ENCODE assay signal across 28 mouse cellular contexts in the genomic region with DNA sequence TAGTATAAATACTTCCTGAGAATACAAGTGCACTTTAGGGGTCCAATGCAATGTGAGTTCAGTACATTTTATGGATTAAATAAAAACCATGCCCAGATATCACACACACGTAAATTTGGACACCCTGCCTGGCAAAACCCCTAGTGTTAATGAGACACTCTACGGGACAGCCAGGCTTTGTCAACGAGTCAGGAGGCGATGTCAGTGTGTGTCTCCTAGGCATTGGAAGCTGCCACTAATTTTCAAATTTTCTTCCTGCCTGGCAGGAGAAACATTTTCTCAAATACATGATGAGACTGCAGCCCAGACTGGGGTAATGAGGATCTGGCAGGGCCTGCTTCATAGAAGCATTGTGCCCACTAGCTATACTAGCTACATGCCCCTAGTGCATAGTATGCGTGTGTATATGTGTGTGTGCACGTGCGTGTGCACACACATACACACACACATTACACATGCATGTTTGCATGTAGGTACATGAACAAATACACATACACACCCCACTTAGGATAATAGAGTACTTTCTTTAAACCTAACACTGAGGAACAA.
DNase-seq lines count a peak whose midpoint lies in the region; ATAC-seq lines count a peak whose summit lies in the region.
"Had no signal": no experiment of that assay in that cellular context is flagged by ENCODE, and none has a peak within 500 bp of the region (broad histone marks: within the 10 kb centered on the region; RNA-seq: fewer than 3 reads in every experiment).

No protein-coding gene starts in this region.

- no peak overlapping the region for H3K4me3 ChIP-seq in forebrain, embryonic 14.5 days (ENCODE audit: low read depth, low read length)
- H3K4me3 ChIP-seq in forebrain, embryonic 12.5 days (replicated peaks) = no peak overlapping the region
- H3K4me3 ChIP-seq in neural tube, embryonic 15.5 days (replicated peaks) = no peak overlapping the region
- H3K4me3 ChIP-seq in forebrain, embryonic 16.5 days (replicated peaks; ENCODE audit: low read length) = no peak overlapping the region
- no peak overlapping the region for H3K4me3 ChIP-seq in intestine, embryonic 16.5 days (ENCODE audit: low read length)
- H3K4me3 ChIP-seq: embryonic facial prominence, embryonic 10.5 days; embryonic facial prominence, embryonic 13.5 days; erythroblast, embryonic 14.5 days; gastrocnemius, adult 2 months; heart, embryonic 12.5 days; heart, embryonic 15.5 days; hindbrain, embryonic 10.5 days; hindbrain, embryonic 13.5 days; intestine, embryonic 15.5 days had no signal

- DNase-seq in forebrain, embryonic 14.5 days (ENCODE audit: low spot score) = peak; percentile 73
- DNase-seq in neural tube, embryonic 10.5 days (ENCODE audit: extremely low spot score, low spot score) = no peak
- DNase-seq: adrenal gland, adult 2 months; adrenal gland, postnatal 14 days; cerebellum, adult 18-20 months; cerebellum, adult 9-11 months; cerebellum, postnatal 36 days; embryo, embryonic 11 days; gastrocnemius, adult 2 months; gastrocnemius, postnatal 25 days; heart, adult 18-20 months; heart, postnatal 10 days; heart, postnatal 36 days; kidney, adult 18-20 months had no signal

- H3K27me3 ChIP-seq in forebrain, embryonic 14.5 days (replicated peaks; ENCODE audit: control insufficient read depth, insufficient read depth, low read length) = no peaks in the 10 kb centered on the region
- no peaks in the 10 kb centered on the region for H3K27me3 ChIP-seq in forebrain, embryonic 12.5 days
- H3K27me3 ChIP-seq in neural tube, embryonic 15.5 days (replicated peaks) = no peaks in the 10 kb centered on the region
- no peaks in the 10 kb centered on the region for H3K27me3 ChIP-seq in forebrain, embryonic 16.5 days (replicated peaks; ENCODE audit: control insufficient read depth, insufficient read depth, low read length)
- no peaks in the 10 kb centered on the region for H3K27me3 ChIP-seq in intestine, embryonic 16.5 days (replicated peaks; ENCODE audit: control insufficient read depth, insufficient read depth, low read length)
- H3K27me3 ChIP-seq: embryonic facial prominence, embryonic 13.5 days; heart, embryonic 12.5 days; heart, embryonic 15.5 days; hindbrain, embryonic 13.5 days; intestine, embryonic 15.5 days had no signal

- no peaks in the 10 kb centered on the region for H3K36me3 ChIP-seq in forebrain, embryonic 14.5 days (ENCODE audit: control insufficient read depth, insufficient read depth, low read length)
- no peaks in the 10 kb centered on the region for H3K36me3 ChIP-seq in forebrain, embryonic 12.5 days (replicated peaks)
- H3K36me3 ChIP-seq in neural tube, embryonic 15.5 days = no peaks in the 10 kb centered on the region
- H3K36me3 ChIP-seq in forebrain, embryonic 16.5 days (ENCODE audit: control insufficient read depth, insufficient read depth) = no peaks in the 10 kb centered on the region
- no peaks in the 10 kb centered on the region for H3K36me3 ChIP-seq in intestine, embryonic 16.5 days (ENCODE audit: control insufficient read depth, insufficient read depth, low read length)
- H3K36me3 ChIP-seq: embryonic facial prominence, embryonic 10.5 days; embryonic facial prominence, embryonic 13.5 days; heart, embryonic 12.5 days; heart, embryonic 15.5 days; hindbrain, embryonic 10.5 days; hindbrain, embryonic 13.5 days; intestine, embryonic 15.5 days had no signal

- WGBS in forebrain, embryonic 14.5 days = 67% methylated on average over 7 of the region's 7 CpGs
- 82% methylated on average over 7 of the region's 7 CpGs for WGBS in forebrain, embryonic 12.5 days
- 72% methylated on average over 7 of the region's 7 CpGs for WGBS in neural tube, embryonic 15.5 days
- WGBS in forebrain, embryonic 16.5 days = 49% methylated on average over 7 of the region's 7 CpGs
- WGBS in intestine, embryonic 16.5 days = 91% methylated on average over 7 of the region's 7 CpGs

- H3K9me3 ChIP-seq in forebrain, embryonic 14.5 days (replicated peaks; ENCODE audit: control insufficient read depth, low read length) = 0 out of 2 replicates have a peak, but pooled peaks cover 3% of the 10 kb centered on the region
- H3K9me3 ChIP-seq in forebrain, embryonic 12.5 days = no peaks in the 10 kb centered on the region
- H3K9me3 ChIP-seq in neural tube, embryonic 15.5 days (replicated peaks) = no peaks in the 10 kb centered on the region
- H3K9me3 ChIP-seq in forebrain, embryonic 16.5 days (ENCODE audit: control insufficient read depth, low read length) = 0 out of 2 replicates have a peak, but pooled peaks cover 2% of the 10 kb centered on the region
- no peaks in the 10 kb centered on the region for H3K9me3 ChIP-seq in intestine, embryonic 16.5 days (ENCODE audit: control insufficient read depth, low read length)
- H3K9me3 ChIP-seq: embryonic facial prominence, embryonic 10.5 days; embryonic facial prominence, embryonic 13.5 days; heart, embryonic 12.5 days; heart, embryonic 15.5 days; hindbrain, embryonic 10.5 days; hindbrain, embryonic 13.5 days; intestine, embryonic 15.5 days had no signal

- H3K27ac ChIP-seq in forebrain, embryonic 14.5 days (ENCODE audit: low read depth, low read length) = no peak overlapping the region
- no peak overlapping the region for H3K27ac ChIP-seq in forebrain, embryonic 12.5 days
- H3K27ac ChIP-seq in neural tube, embryonic 15.5 days (replicated peaks) = 0 out of 2 replicates have a peak overlapping the region, but pooled peaks have one; percentile 23
- no peak overlapping the region; the same call in 1 of the 2 replicates for H3K27ac ChIP-seq in forebrain, embryonic 16.5 days (ENCODE audit: low read length)
- no peak overlapping the region for H3K27ac ChIP-seq in intestine, embryonic 16.5 days (ENCODE audit: low read length)
- H3K27ac ChIP-seq: embryonic facial prominence, embryonic 10.5 days; embryonic facial prominence, embryonic 13.5 days; gastrocnemius, adult 2 months; heart, embryonic 15.5 days; hindbrain, embryonic 10.5 days; hindbrain, embryonic 13.5 days; intestine, embryonic 15.5 days had no signal

- peak; percentile 78; the same call in 1 of the 2 replicates for ATAC-seq in forebrain, embryonic 14.5 days
- ATAC-seq in forebrain, embryonic 12.5 days (ENCODE audit: low FRiP score) = no peak
- ATAC-seq in neural tube, embryonic 15.5 days (ENCODE audit: low FRiP score) = no peak
- ATAC-seq in forebrain, embryonic 16.5 days = peak; percentile 91
- no peak for ATAC-seq in intestine, embryonic 16.5 days
- ATAC-seq: CD4-positive, CD25-positive, alpha-beta regulatory T cell, adult 4 months; hindbrain, embryonic 16.5 days; intestine, embryonic 15.5 days had no signal

- H3K9ac ChIP-seq in forebrain, embryonic 14.5 days (ENCODE audit: low read length) = no peak overlapping the region
- no peak overlapping the region for H3K9ac ChIP-seq in forebrain, embryonic 12.5 days
- no peak overlapping the region for H3K9ac ChIP-seq in neural tube, embryonic 15.5 days (replicated peaks)
- no peak overlapping the region for H3K9ac ChIP-seq in forebrain, embryonic 16.5 days (replicated peaks; ENCODE audit: low read depth, low read length)
- H3K9ac ChIP-seq in intestine, embryonic 16.5 days (ENCODE audit: low read depth, low read length) = no peak overlapping the region
- H3K9ac ChIP-seq: embryonic facial prominence, embryonic 13.5 days; heart, embryonic 12.5 days; heart, embryonic 15.5 days; hindbrain, embryonic 13.5 days; intestine, embryonic 15.5 days had no signal

- H3K4me2 ChIP-seq in forebrain, embryonic 14.5 days (ENCODE audit: low read length) = no peak overlapping the region
- H3K4me2 ChIP-seq in forebrain, embryonic 12.5 days = no peak overlapping the region
- H3K4me2 ChIP-seq in neural tube, embryonic 15.5 days = no peak overlapping the region
- H3K4me2 ChIP-seq in forebrain, embryonic 16.5 days (ENCODE audit: low read length) = no peak overlapping the region
- H3K4me2 ChIP-seq in intestine, embryonic 16.5 days (ENCODE audit: low read depth, low read length) = no peak overlapping the region
- H3K4me2 ChIP-seq: embryonic facial prominence, embryonic 13.5 days; heart, embryonic 12.5 days; heart, embryonic 15.5 days; hindbrain, embryonic 13.5 days; intestine, embryonic 15.5 days had no signal

- no peaks in the 10 kb centered on the region for H3K4me1 ChIP-seq in forebrain, embryonic 14.5 days (ENCODE audit: control insufficient read depth, insufficient read depth, low read length)
- no peaks in the 10 kb centered on the region for H3K4me1 ChIP-seq in forebrain, embryonic 12.5 days
- no peaks in the 10 kb centered on the region for H3K4me1 ChIP-seq in neural tube, embryonic 15.5 days
- H3K4me1 ChIP-seq in forebrain, embryonic 16.5 days (replicated peaks; ENCODE audit: control insufficient read depth, insufficient read depth, low read length) = no peaks in the 10 kb centered on the region; the same call in 1 of the 2 replicates
- H3K4me1 ChIP-seq in intestine, embryonic 16.5 days (ENCODE audit: control insufficient read depth, insufficient read depth, low read length) = no peaks in the 10 kb centered on the region
- H3K4me1 ChIP-seq: embryonic facial prominence, embryonic 10.5 days; embryonic facial prominence, embryonic 13.5 days; heart, embryonic 12.5 days; heart, embryonic 15.5 days; hindbrain, embryonic 10.5 days; hindbrain, embryonic 13.5 days; intestine, embryonic 15.5 days had no signal

Comparison
In these comparisons a context has a peak if more than half of its experiments do, and no peak if none do; other contexts are left out.
1. ATAC-seq: peak in forebrain, embryonic 14.5 days (single experiment) and forebrain, embryonic 16.5 days (single experiment); none in forebrain, embryonic 12.5 days (single experiment), neural tube, embryonic 15.5 days (single experiment) and intestine, embryonic 16.5 days (single experiment).